Mouse (Mus musculus) embryo, embryonic 11.5 days (tissue): ENCODE measurements around the gene Napsa.

ENCODE experiments used
- DNase-seq: peaks from one replicate; pipeline ENCODE4 v3.0.0-alpha.2; 2012; ENCODE audit warnings: low read depth, low spot score

Napsa gene

GRCm38 (mm10) chr7:44626068-44626385 is 53.8 kb downstream of the Napsa start:
- no peak for DNase-seq

GRCm38 (mm10) chr7:44626966-44627365 is 54.8 kb downstream of the Napsa start:
- DNase-seq: no peak

GRCm38 (mm10) chr7:44628402-44629034 is 56.3 kb downstream of the Napsa start:
- no peak for DNase-seq

GRCm38 (mm10) chr7:44630437-44630836 is 58.3 kb downstream of the Napsa start:
- no peak for DNase-seq

- no peak for DNase-seq
Measured at GRCm38 (mm10) chr7:44632676-44633075, 60.5 kb downstream of the Napsa start.

GRCm38 (mm10) chr7:44633407-44633806 is 61.2 kb downstream of the Napsa start:
- DNase-seq: no peak
